Mouse (Mus musculus) ES-E14 (cell line): ENCODE data around the gene Luc7l2. TPM values are rescaled to one million over a fixed set of nuclear protein-coding genes. Genes with fewer than 3 reads are reported as not detected.

ENCODE experiments used
- DNase-seq: peaks from one replicate; pipeline ENCODE4 v3.0.0-alpha.2; 2013; ENCODE audit warnings: low read depth, low spot score
- H3K27ac ChIP-seq: 2 replicates; pipeline ENCODE4 v1.5.1; 2012; ENCODE audit warnings: low read depth, mild to moderate bottlenecking, low read length, moderate library complexity, mixed read lengths; ENCODE audit not compliant: poor library complexity, insufficient read depth, severe bottlenecking
- H3K36me3 ChIP-seq: 2 replicates; pipeline ENCODE4 v1.6.1; 2012; ENCODE audit warnings: mild to moderate bottlenecking, low read length, moderate library complexity, mixed read lengths; ENCODE audit not compliant: control insufficient read depth, poor library complexity, insufficient read depth, severe bottlenecking
- H3K4me1 ChIP-seq, 2 experiments: fragments of 150-350 bp in 1 of 2; sonication (generic) in 1 of 2; 2 replicates each; pipeline ENCODE4 v1.6.1; 2012; ENCODE audit warnings: low read length in 2 of 2, mild to moderate bottlenecking in 1 of 2, mixed read lengths in 1 of 2; ENCODE audit not compliant: control insufficient read depth in 2 of 2, insufficient read depth in 2 of 2, poor library complexity in 1 of 2
- H3K4me3 ChIP-seq, 2 experiments: fragments of 150-350 bp in 1 of 2; sonication (generic) in 1 of 2; 2 replicates each; pipeline ENCODE4 v1.5.1; 2012; ENCODE audit warnings: low read length in 2 of 2, low read depth in 1 of 2, mild to moderate bottlenecking in 1 of 2, mixed read lengths in 1 of 2; ENCODE audit not compliant: insufficient read depth in 1 of 2, poor library complexity in 1 of 2, severe bottlenecking in 1 of 2
- H3K9ac ChIP-seq: 2 replicates; pipeline ENCODE4 v1.6.1; 2012; ENCODE audit warnings: low read depth, mild to moderate bottlenecking, low read length, mixed read lengths; ENCODE audit not compliant: poor library complexity, insufficient read depth, severe bottlenecking
- H3K9me3 ChIP-seq: fragments of 150-350 bp; sonication (generic); 2 replicates; pipeline ENCODE4 v1.6.1; 2012; ENCODE audit warnings: low read depth, mild to moderate bottlenecking, low read length; ENCODE audit not compliant: control insufficient read depth, insufficient read depth
- CHD2 ChIP-seq: IDR thresholded peaks from 2 replicates; pipeline ENCODE4 v1.6.1; 2014; ENCODE audit warnings: mild to moderate bottlenecking, low read depth, low read length, inconsistent platforms
- HCFC1 ChIP-seq: IDR thresholded peaks from 2 replicates; pipeline ENCODE4 v1.6.1; 2012; ENCODE audit warnings: low read length, inconsistent platforms, borderline replicate concordance; ENCODE audit not compliant: insufficient read depth
- MAFK ChIP-seq: IDR thresholded peaks from 2 replicates; pipeline ENCODE4 v1.6.1; 2014; ENCODE audit warnings: mild to moderate bottlenecking, low read depth, low read length, inconsistent platforms; ENCODE audit not compliant: insufficient read depth
- ZC3H11A ChIP-seq: IDR thresholded peaks from 2 replicates; pipeline ENCODE4 v1.6.1; 2012; ENCODE audit warnings: low read depth, mild to moderate bottlenecking, inconsistent platforms, low read length, borderline replicate concordance
- ZNF384 ChIP-seq: IDR thresholded peaks from 2 replicates; pipeline ENCODE4 v1.6.1; 2012; ENCODE audit warnings: low read depth, low read length, inconsistent platforms
- in situ Hi-C, 2 experiments: fragments of 600-800 bp; cut with MboI; formaldehyde crosslinking; loops; one replicate each; pipeline ENCODE4 v1.15.1; 2025; ENCODE audit warnings: low sequenced_read_pairs in 2 of 2, inconsistent platforms in 1 of 2; ENCODE audit not compliant: unreplicated experiment in 2 of 2
- total RNA-seq: library from RNA; depleted of rRNA; stranded (reverse); fragments of 300-350 nt; gene quantifications from 2 replicates; pipeline ENCODE4 v1.2.3, GENCODE M21; 2012

The Luc7l2 gene
- total RNA-seq, 1 experiment, result 99.5 TPM

DNA sequence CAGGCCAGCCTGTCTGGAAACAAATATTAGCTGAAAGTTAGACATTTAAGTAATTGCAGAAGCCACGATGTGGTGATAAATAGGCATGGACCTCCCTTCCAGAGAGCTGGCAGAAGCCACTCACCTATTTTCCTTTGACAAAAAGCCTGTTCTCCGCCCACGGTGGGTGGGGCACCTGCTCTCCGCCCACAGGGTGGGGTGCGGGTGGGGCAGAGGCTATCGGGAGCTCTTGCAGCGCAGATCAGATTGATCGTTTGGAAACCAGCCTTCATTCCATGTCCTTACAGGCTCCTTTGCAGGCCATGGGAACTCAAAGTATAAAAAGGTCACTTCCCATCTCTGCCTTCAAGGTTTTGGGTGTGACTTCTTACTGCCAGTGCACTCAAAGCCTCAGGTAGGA lies 27.3 kb upstream of the Luc7l2 start:
- 0 out of 2 replicates have a peak, but pooled peaks cover 2% of the 10 kb centered on the region for H3K36me3 ChIP-seq
- peak; percentile 34 for DNase-seq
- in situ Hi-C loops, result no loop called here
- TF ChIP-seq CHD2 (no peak), MAFK (no peak), ZC3H11A (no peak), ZNF384 (no peak), HCFC1 (no peak)
- peak overlapping the region in 1 of 2 experiments; percentile 24; a peak in 1 of 4 replicates for H3K4me3 ChIP-seq
- H3K27ac ChIP-seq, result no peak overlapping the region
- no peak overlapping the region for H3K9ac ChIP-seq
- H3K9me3 ChIP-seq, result no peaks in the 10 kb centered on the region
- H3K4me1 ChIP-seq, result peaks cover 0 to 2% of the 10 kb centered on the region in 2 experiments; a peak in 1 of 4 replicates

DNA sequence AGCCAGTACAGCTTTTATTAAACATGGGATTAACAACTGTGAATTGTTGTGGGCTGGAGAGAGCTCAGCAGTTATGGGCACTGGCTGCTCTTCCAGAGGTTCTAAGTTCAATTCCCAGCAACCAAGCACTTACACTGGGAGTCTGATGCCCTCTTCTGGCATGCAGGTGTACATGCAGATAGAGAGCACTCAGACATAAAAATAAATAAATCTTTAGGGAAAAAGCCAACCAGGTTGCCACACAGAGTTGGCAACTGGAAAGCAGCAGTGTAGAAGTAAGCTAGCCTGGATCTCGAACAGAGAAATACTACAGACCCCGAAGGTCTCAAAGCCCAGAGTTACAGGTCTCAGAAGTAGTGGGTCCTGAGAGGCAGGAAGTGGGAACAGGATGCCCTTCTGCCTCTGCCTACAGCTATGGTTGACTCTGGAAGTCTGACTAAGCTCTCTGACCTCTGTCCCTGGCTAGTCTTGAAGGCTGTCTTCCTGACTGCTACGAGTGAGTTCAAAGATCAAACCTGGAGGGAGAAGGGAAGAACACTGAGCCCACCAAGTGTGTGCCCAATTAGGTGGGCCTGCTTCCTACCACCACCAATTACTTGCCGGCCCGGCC lies 19.8 kb upstream of the Luc7l2 start:
- peak; percentile 24 for DNase-seq
- no peaks in the 10 kb centered on the region for H3K9me3 ChIP-seq
- H3K36me3 ChIP-seq, result no peaks in the 10 kb centered on the region
- no peak overlapping the region for H3K4me3 ChIP-seq
- in situ Hi-C loops, result no loop called here
- H3K9ac ChIP-seq, result no peak overlapping the region
- no peak overlapping the region for H3K27ac ChIP-seq
- no peak for TF ChIP-seq ZNF384
- no peak for TF ChIP-seq MAFK
- no peak for TF ChIP-seq CHD2
- peak; percentile 68; the same call in 1 of the 2 replicates for TF ChIP-seq ZC3H11A
- no peaks in the 10 kb centered on the region for H3K4me1 ChIP-seq

DNA sequence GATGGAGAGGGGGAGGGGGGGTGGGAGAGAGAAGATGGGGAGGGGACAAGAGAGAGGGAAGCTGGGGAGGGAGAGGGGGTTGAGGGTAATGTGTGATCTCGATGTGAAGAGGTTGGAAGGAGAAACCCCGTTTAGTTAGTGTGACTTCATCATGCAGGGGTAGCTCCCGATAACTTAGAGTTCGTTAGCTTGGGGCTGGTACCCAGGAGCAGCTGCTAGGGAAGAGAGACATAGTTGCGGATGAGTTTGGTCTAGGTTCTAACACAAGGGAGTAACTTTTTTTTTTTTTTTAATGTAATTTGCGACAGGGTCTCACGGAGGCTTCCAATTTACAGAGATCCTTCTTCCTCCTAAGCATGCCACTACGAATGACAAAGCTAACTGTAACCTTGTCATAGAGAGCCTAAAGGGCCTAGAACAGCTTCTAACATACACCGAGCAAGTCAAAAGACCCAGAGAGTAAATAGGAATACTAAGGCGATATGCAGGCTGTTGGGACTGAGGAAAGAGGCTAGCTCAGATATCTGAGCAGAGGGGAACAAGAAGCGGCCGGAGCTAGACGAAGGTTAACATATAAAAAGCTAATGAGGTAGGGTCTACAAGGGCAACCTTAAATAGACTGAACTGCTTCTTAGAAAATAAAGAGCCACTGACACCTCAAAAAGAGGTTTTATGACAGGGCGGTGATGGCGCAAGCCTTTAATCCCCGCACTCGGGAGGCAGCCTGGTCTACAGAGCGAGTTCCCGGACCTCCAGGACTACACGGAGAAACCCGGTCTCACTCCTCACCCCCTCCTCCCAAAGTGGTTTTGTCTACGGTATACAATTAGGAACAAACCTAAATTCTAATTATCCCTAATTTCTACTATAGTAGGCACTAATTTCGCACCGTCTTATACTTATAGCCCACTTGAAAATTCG lies 18.4 kb upstream of the Luc7l2 start:
- Histone ChIP-seq H3K27ac (peak overlapping the region; percentile 49), H3K36me3 (no peaks in the 10 kb centered on the region), H3K4me1 (no peaks in the 10 kb centered on the region), H3K9ac (peak overlapping the region; percentile 62), H3K4me3 (peak overlapping the region; percentile 82 to 88), H3K9me3 (no peaks in the 10 kb centered on the region)
- no peak for DNase-seq
- TF ChIP-seq ZC3H11A (no peak), CHD2 (no peak), ZNF384 (no peak), MAFK (no peak), HCFC1 (no peak)
- in situ Hi-C loops, result no loop called here

DNA sequence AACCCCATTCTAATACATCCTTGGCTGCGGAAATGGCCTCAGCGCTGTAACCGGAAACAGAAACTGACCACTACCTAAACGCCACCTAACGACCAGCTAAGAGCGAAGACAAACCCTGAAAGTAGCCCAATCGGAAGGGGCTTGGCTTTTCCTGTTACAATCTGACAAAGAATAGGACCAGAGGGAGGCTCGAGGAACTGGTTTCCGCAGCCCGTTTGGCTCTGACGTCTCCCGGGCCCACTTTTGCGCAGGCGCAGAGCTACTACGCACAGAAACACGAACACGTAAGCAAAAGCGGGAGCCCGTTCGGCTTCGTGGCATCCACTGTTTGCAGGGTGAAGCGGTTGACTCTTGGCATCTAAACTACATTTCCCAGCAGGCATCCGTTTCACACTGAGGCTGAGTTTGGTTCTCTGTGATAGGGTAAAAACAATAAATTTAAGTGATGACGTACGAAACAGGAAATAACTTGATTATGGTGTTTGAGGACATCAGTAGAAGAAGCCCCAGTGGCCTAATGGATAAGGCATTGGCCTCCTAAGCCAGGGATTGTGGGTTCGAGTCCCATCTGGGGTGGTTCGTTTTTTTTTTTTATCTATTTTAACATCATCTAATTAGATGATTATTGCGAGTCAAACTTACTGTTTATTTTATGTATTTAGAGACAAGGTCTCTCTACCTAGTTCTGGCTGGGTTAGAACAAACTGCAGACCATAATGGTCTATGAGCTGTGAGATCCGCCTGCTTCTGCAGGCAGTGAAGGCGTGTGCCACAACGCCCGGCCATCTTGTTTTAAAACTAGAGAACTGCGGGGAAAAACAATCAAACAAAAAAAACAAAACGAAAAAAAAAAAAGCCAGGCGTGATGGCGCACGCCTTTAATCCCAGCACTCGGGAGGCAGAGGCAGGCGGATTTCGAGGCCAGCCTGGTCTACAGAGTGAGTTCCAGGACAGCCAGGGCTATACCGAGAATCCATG lies 17.4 kb upstream of the Luc7l2 start, which contains the start of gene Fmc1:
Fmc1 (plus strand) TSS at position 75 of the 978 bp plus-strand sequence.
- Histone ChIP-seq H3K9ac (peak within 1 kb of the TSS; percentile 95), H3K27ac (peak within 1 kb of the TSS; percentile 64), H3K9me3 (no peaks in the 10 kb centered on the region), H3K4me3 (peak within 1 kb of the TSS; percentile 82 to 88), H3K4me1 (no peaks in the 10 kb centered on the region), H3K36me3 (no peaks in the 10 kb centered on the region)
- DNase-seq, result peak; percentile 97
- in situ Hi-C loops, result no loop called here
- TF ChIP-seq ZC3H11A (no peak), HCFC1 (peak; percentile 95), MAFK (peak; percentile 94), ZNF384 (0 out of 2 replicates have a peak, but pooled peaks have one; percentile 62), CHD2 (no peak)
